Mouse (Mus musculus) limb, embryonic 14.5 days (tissue): ENCODE measurements around the gene Otx1. TPM values are rescaled to one million over a fixed set of nuclear protein-coding genes. Genes with fewer than 3 reads are reported as not detected.

Experiments used
- ATAC-seq: fragments of 200-750 bp; cut with Nextera tagmentation; 2 replicates; pipeline ENCODE4 v1.8.0; 2017; ENCODE audit warnings: low read depth, moderate number of reproducible peaks, moderate TSS enrichment; ENCODE audit not compliant: low FRiP score
- DNase-seq: peaks from one replicate; pipeline ENCODE4 v3.0.0-alpha.2; 2015; ENCODE audit warnings: low spot score
- H3K27ac ChIP-seq: fragments of 300-500 bp; sonication (generic); replicated peaks from 2 replicates; pipeline ENCODE4 v1.5.1; 2014; ENCODE audit warnings: low read depth, mild to moderate bottlenecking, low read length, moderate library complexity, mixed read lengths
- H3K27me3 ChIP-seq: fragments of 300-500 bp; sonication (generic); 2 replicates; pipeline ENCODE4 v1.6.1; 2014; ENCODE audit warnings: low read length, mixed read lengths; ENCODE audit not compliant: control insufficient read depth, insufficient read depth
- H3K36me3 ChIP-seq: fragments of 300-500 bp; sonication (generic); 2 replicates; pipeline ENCODE4 v1.6.1; 2014; ENCODE audit warnings: mild to moderate bottlenecking, low read length, moderate library complexity, mixed read lengths; ENCODE audit not compliant: control insufficient read depth, insufficient read depth
- H3K4me1 ChIP-seq: fragments of 300-500 bp; sonication (generic); 2 replicates; pipeline ENCODE4 v1.6.1; 2014; ENCODE audit warnings: antibody characterized with exemption, low read length, mixed read lengths; ENCODE audit not compliant: control insufficient read depth, insufficient read depth
- H3K4me2 ChIP-seq: fragments of 300-500 bp; sonication (generic); replicated peaks from 2 replicates; pipeline ENCODE4 v1.6.1; 2014; ENCODE audit warnings: low read depth, mild to moderate bottlenecking, low read length, moderate library complexity; ENCODE audit not compliant: severe bottlenecking
- H3K4me3 ChIP-seq: fragments of 300-500 bp; sonication (generic); replicated peaks from 2 replicates; pipeline ENCODE4 v1.5.1; 2014; ENCODE audit warnings: low read length
- H3K9ac ChIP-seq: fragments of 300-500 bp; sonication (generic); 2 replicates; pipeline ENCODE4 v1.6.1; 2014; ENCODE audit warnings: mild to moderate bottlenecking, low read depth, low read length, moderate library complexity; ENCODE audit not compliant: severe bottlenecking
- H3K9me3 ChIP-seq: fragments of 300-500 bp; sonication (generic); 2 replicates; pipeline ENCODE4 v1.6.1; 2016; ENCODE audit warnings: low read length; ENCODE audit not compliant: control insufficient read depth
- POLR2A ChIP-seq: fragments of 200-500 bp; IDR thresholded peaks from 2 replicates; pipeline ENCODE4 v1.8.0; 2012; ENCODE audit warnings: inconsistent platforms, mild to moderate bottlenecking, moderate library complexity, borderline replicate concordance; ENCODE audit not compliant: insufficient read depth, insufficient read length; ENCODE audit errors: extremely low read depth
- WGBS: fragments of 180-500 bp; shearing (Covaris S2); extraction: QIAGEN DNeasy Blood & Tissue Kit; methylation state at CpG from one replicate; pipeline ENCODE4 v1.1.7; 2014; 5-methylcytosine and 5-hydroxymethylcytosine counted together
- polyA plus RNA-seq, 2 experiments: library from polyadenylated mRNA; depleted of rRNA in 1 of 2; stranded (reverse) in 1 of 2; unstranded in 1 of 2; fragments of >200 nt; fragmentation: Nextera tagmentation in 1 of 2; extraction: Ambion mirVana in 1 of 2; gene quantifications; 2 replicates each; pipeline versions ENCODE4 v1.2.1 to v1.2.3; 2012 to 2014

Otx1 gene
- polyA plus RNA-seq, 2 experiments, result 2.2 to 3.3 TPM

DNA sequence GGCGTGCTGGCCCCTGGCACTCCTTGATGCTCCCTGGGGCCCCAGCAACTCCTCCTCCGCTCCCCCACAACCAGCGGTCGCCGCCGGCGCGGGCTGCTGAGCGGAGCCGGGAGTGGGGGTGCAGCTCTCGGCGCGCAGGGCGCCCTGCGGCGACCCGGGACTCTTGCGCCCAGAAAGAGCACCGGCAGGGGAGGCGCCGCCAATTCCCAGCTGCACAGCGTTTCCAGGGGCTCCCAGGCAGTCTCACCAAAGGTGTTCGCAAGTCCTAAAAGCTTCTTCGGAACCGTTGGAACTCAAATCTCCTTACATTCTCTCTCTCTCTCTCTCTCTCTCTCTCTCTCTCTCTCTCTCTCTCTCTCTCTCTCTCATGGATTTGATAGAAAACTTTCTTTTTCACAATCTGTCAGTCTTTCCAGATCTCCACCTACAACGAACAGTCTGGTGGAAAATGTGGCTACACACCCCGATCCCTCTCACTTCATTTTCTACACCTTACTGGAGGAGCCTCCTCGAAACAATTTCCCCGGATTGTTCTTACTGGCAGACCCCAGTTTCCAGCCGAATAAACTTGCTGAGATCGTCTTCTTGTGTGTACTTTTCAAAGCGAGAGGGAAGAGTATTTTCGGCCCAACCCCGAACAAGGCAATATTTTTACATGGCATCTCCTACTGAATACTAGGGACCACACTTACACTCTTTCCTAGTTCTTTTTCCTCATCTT lies 475 bp downstream of the Otx1 start:
- ATAC-seq (no peak), DNase-seq (no peak)
- peak overlapping the region; percentile 41 for H3K9ac ChIP-seq
- peaks cover 14% of the 10 kb centered on the region for H3K4me1 ChIP-seq
- no peak for TF ChIP-seq POLR2A
- peak overlapping the region; percentile 54 for H3K4me3 ChIP-seq
- peak overlapping the region; percentile 94 for H3K4me2 ChIP-seq
- peaks cover 90% of the 10 kb centered on the region for H3K27me3 ChIP-seq
- no peaks in the 10 kb centered on the region for H3K9me3 ChIP-seq
- H3K27ac ChIP-seq, result 0 out of 2 replicates have a peak overlapping the region, but pooled peaks have one; percentile 5
- peaks cover 2% of the 10 kb centered on the region; the same call in 1 of the 2 replicates for H3K36me3 ChIP-seq
- WGBS, result 1% methylated on average over 27 of the region's 34 CpGs

DNA sequence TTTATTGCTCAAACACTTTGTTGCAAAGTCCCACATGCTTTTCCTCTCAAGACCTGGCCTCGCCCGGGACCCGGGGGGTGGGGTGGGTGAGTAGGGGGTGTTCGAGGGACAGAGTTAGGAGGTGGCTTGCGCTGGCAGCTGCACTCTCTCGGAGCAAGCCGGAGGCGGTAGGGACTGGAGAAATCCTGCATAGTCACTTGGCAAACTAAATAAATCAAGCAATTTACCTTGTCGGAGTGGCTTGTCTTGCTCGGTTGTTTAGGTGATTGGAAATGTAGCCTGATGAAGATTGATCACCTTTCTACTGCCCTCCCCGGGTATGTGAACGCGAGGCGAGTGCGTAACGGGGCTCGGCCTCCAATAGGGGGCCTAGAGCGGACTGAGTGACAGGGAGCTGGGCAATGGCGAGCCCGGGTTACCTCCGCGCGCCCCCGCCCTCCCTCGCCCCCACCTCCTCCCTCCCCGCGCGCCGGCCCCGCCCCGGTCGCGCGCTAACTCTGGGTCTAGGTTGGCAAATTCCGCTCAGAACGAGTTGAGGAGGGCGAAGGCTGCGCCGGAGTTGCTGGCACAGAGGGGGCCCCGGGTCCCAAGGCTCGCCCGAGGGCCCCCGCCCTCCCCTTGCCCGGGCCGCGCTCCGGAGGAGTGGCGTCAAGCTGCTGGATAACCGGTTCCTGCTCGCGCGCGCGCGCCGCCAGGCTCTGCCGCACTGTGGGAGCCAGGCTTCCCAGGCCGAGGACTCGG lies 1.2 kb downstream of the Otx1 start:
- H3K9me3 ChIP-seq, result no peaks in the 10 kb centered on the region
- H3K27ac ChIP-seq, result 0 out of 2 replicates have a peak overlapping the region, but pooled peaks have one; percentile 5
- DNase-seq, result peak; percentile 59
- TF ChIP-seq POLR2A, result no peak
- peak overlapping the region; percentile 54 for H3K4me3 ChIP-seq
- H3K36me3 ChIP-seq, result peaks cover 2% of the 10 kb centered on the region; the same call in 1 of the 2 replicates
- ATAC-seq, result peak; percentile 74
- peak overlapping the region; percentile 94 for H3K4me2 ChIP-seq
- 2% methylated on average over 25 of the region's 59 CpGs for WGBS
- peaks cover 90% of the 10 kb centered on the region for H3K27me3 ChIP-seq
- H3K9ac ChIP-seq, result peak overlapping the region; percentile 41
- peaks cover 17% of the 10 kb centered on the region for H3K4me1 ChIP-seq

DNA sequence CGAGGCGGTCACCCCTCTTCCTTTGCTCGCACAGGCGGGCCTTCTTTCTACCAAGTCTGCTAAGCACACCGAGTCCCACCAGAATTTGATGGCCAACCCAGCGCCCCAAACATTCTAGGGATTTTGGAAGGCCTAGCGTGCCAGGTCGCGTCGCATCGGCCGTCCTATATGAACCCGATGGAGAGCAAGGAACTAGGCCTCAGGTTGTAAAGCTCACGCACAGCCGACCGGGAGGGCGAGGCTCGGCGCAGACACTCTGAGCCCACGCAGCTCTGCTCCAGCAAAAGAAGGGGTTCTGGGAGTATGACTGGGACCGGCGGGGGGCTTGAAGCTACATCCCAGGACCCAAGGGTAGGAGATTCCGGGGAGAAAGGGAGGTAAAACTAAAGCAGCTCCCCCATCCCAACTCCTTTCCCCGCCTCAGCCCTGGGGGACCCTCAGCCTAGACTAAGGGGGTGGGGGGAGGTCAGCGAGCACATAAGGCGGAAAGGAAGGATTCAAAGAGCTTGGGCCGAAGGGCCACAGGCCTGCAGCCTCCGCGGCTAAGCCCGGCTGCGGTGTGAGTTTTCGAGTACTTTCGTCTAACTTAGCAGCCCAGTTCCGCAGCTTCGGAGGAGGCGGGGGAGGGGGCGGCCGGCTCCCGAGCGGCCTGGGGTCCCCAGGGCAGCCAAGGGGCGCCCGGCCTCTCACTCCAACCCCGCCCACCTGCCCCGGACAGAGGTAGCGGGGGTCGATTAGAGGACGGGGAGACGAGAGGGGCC lies 2.2 kb downstream of the Otx1 start:
- Histone ChIP-seq H3K27me3 (peaks cover 89% of the 10 kb centered on the region), H3K9me3 (no peaks in the 10 kb centered on the region), H3K9ac (peak overlapping the region; percentile 38; the same call in 1 of the 2 replicates), H3K4me3 (peak overlapping the region; percentile 54), H3K4me2 (peak overlapping the region; percentile 94), H3K36me3 (no peaks in the 10 kb centered on the region), H3K4me1 (peaks cover 17% of the 10 kb centered on the region), H3K27ac (no peak overlapping the region)
- no peak for TF ChIP-seq POLR2A
- DNase-seq (no peak), ATAC-seq (no peak)
- WGBS, result 4% methylated on average over 40 of the region's 48 CpGs

DNA sequence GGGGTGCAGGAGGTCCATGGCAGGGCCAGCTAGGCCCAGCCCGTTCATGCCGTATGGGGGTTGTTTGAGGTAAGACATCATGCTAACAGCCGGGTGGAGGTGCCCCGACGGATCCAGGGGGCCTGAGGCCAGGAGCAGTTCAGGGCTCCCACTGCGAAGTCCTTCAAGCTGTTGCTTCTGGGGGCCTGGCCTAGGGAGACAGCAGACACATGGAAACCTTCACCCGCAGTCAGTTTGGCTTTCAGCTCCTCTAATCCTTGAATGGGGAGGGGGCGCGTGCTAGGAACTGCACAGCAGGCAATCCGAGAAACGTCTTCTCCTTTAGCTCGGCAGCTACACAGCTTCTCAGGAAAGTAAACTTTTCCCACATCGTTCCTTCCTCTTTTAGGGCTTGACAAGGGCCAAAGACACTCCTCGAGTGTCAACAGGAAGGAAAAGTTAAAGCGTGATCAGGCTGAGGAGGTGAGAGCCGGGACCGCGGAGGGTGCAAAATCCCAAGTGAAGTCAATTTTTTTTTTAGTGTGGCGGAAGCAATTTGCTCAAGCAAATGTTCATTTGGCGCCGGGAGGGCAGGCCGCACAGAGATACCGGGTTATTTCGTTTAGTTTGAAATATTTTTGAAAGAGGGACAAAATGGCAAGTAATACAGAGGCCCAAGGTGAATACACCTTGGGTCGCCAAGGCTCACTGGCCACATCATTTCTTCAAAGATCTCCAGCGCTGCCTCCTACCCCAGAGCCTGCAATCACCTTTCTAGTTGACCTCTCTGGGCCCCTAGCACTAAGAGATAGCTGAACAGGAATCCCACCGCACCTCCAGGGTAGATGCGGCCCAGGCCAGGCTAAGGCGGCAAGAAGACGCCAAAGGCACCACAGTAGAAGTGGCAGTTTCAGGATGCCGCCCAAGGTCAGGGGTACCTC lies 3.0 kb downstream of the Otx1 start:
- ATAC-seq (no peak), DNase-seq (no peak)
- no peak for TF ChIP-seq POLR2A
- Histone ChIP-seq H3K36me3 (no peaks in the 10 kb centered on the region), H3K4me1 (peaks cover 17% of the 10 kb centered on the region), H3K9me3 (no peaks in the 10 kb centered on the region), H3K4me2 (no peak overlapping the region; the same call in 1 of the 2 replicates), H3K27me3 (peaks cover 85% of the 10 kb centered on the region), H3K9ac (0 out of 2 replicates have a peak overlapping the region, but pooled peaks have one; percentile 38), H3K4me3 (peak overlapping the region; percentile 54), H3K27ac (no peak overlapping the region)
- 9% methylated on average over 31 of the region's 31 CpGs for WGBS
